Mouse (Mus musculus) limb, embryonic 13.5 days (tissue): ENCODE results near the gene Slc35e2. TPM values are rescaled to one million over a fixed set of nuclear protein-coding genes. Genes with fewer than 3 reads are reported as not detected.
A peak's percentile ranks its signal among the peaks of the same experiment; 100 is the strongest.
"Not testable (repeated sequence)": the region's sequence is repeated elsewhere in the genome, so short reads cannot be mapped to it uniquely, and the experiment has no call there.

Source experiments
- ATAC-seq: fragments of 200-750 bp; cut with Nextera tagmentation; 2 replicates; pipeline ENCODE4 v1.8.0; 2017; ENCODE audit warnings: low read depth, moderate number of reproducible peaks, moderate TSS enrichment; ENCODE audit not compliant: low FRiP score
- H3K27ac ChIP-seq: fragments of 300-500 bp; sonication (generic); 2 replicates; pipeline ENCODE4 v1.5.1; 2015; ENCODE audit warnings: inconsistent platforms, mild to moderate bottlenecking, moderate library complexity
- H3K27me3 ChIP-seq: fragments of 300-500 bp; sonication (generic); 2 replicates; pipeline ENCODE4 v1.6.1; 2015; ENCODE audit warnings: mild to moderate bottlenecking, inconsistent platforms
- H3K36me3 ChIP-seq: fragments of 300-500 bp; sonication (generic); 2 replicates; pipeline ENCODE4 v1.6.1; 2015; ENCODE audit warnings: inconsistent platforms, mild to moderate bottlenecking, moderate library complexity
- H3K4me1 ChIP-seq: fragments of 300-500 bp; sonication (generic); 2 replicates; pipeline ENCODE4 v1.6.1; 2015; ENCODE audit warnings: inconsistent platforms
- H3K4me2 ChIP-seq: fragments of 300-500 bp; sonication (generic); replicated peaks from 2 replicates; pipeline ENCODE4 v1.6.1; 2015; ENCODE audit warnings: inconsistent platforms, mild to moderate bottlenecking, moderate library complexity
- H3K4me3 ChIP-seq: fragments of 300-500 bp; sonication (generic); 2 replicates; pipeline ENCODE4 v1.5.1; 2015; ENCODE audit warnings: moderate library complexity, mild to moderate bottlenecking, inconsistent platforms
- H3K9ac ChIP-seq: fragments of 300-500 bp; sonication (generic); 2 replicates; pipeline ENCODE4 v1.6.1; 2015; ENCODE audit warnings: mild to moderate bottlenecking, inconsistent platforms
- H3K9me3 ChIP-seq: fragments of 300-500 bp; sonication (generic); 2 replicates; pipeline ENCODE4 v1.6.1; 2016; ENCODE audit warnings: inconsistent platforms
- WGBS: fragments of 180-500 bp; shearing (Covaris S2); methylation state at CpG from one replicate; pipeline ENCODE4 v1.1.7; 2015; 5-methylcytosine and 5-hydroxymethylcytosine counted together
- polyA plus RNA-seq: library from polyadenylated mRNA; unstranded; fragments of >200 nt; fragmentation: Nextera tagmentation; extraction: Ambion mirVana; gene quantifications from 2 replicates; pipeline ENCODE4 v1.2.1, GENCODE M21; 2015

Slc35e2 gene
- polyA plus RNA-seq, 1 experiment from 2014 or later: 10.1 TPM

- H3K9ac ChIP-seq: peak overlapping the region; percentile 39; the same call in 1 of the 2 replicates
- peak overlapping the region; percentile 96 for H3K4me3 ChIP-seq
- H3K36me3 ChIP-seq: peaks cover 21% of the 10 kb centered on the region
- no peak for ATAC-seq
- H3K27ac ChIP-seq: no peak overlapping the region
- H3K4me1 ChIP-seq: peaks cover 18% of the 10 kb centered on the region
- H3K9me3 ChIP-seq: no peaks in the 10 kb centered on the region; the same call in 1 of the 2 replicates
- H3K27me3 ChIP-seq: no peaks in the 10 kb centered on the region
- peak overlapping the region; percentile 86 for H3K4me2 ChIP-seq
- 88% methylated on average over 1 of the region's 1 CpGs for WGBS
Observed at GRCm38 (mm10) chr4:155602753-155603152, 1.5 kb downstream of the Slc35e2 start.

DNA sequence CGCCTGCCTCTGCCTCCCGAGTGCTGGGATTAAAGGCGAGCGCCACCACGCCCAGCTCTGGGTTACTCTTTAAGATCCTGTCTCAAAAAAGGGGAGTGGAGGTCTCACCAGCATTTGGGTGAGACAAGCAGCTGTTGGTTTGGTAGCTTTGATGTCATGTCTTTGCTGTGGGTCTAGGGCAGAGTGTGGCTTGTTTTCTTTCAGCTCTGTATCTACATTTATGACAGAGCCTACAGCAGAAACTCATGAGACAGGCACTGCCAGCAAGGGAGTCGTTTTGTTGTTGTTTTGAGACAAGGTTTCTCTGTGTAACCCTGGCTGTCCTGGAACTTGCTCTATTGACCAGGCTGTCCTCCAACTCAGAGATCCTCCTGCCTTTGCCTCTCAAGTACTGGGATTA, 2.6 kb downstream of the Slc35e2 start:
- Histone ChIP-seq H3K9ac (no peak overlapping the region), H3K27me3 (no peaks in the 10 kb centered on the region), H3K9me3 (no peaks in the 10 kb centered on the region), H3K4me3 (no peak overlapping the region), H3K36me3 (peaks cover 24% of the 10 kb centered on the region), H3K4me1 (peaks cover 18% of the 10 kb centered on the region), H3K4me2 (no peak overlapping the region), H3K27ac (no peak overlapping the region)
- ATAC-seq: no peak
- 95% methylated on average over 6 of the region's 6 CpGs for WGBS

- no peak overlapping the region for H3K9ac ChIP-seq
- H3K27ac ChIP-seq: no peak overlapping the region
- peaks cover 15% of the 10 kb centered on the region for H3K4me1 ChIP-seq
- no peak overlapping the region for H3K4me3 ChIP-seq
- no peaks in the 10 kb centered on the region for H3K9me3 ChIP-seq
- 95% methylated on average over 4 of the region's 4 CpGs for WGBS
- H3K4me2 ChIP-seq: no peak overlapping the region
- peaks cover 32% of the 10 kb centered on the region for H3K36me3 ChIP-seq
- no peak for ATAC-seq
- H3K27me3 ChIP-seq: no peaks in the 10 kb centered on the region
Observed at GRCm38 (mm10) chr4:155605132-155605531, 3.9 kb downstream of the Slc35e2 start.

GRCm38 (mm10) chr4:155606825-155607224, 5.6 kb downstream of the Slc35e2 start:
- no peak for ATAC-seq
- no peaks in the 10 kb centered on the region for H3K27me3 ChIP-seq
- 74% methylated on average over 2 of the region's 2 CpGs for WGBS
- peaks cover 12% of the 10 kb centered on the region for H3K4me1 ChIP-seq
- no peaks in the 10 kb centered on the region for H3K9me3 ChIP-seq
- H3K9ac ChIP-seq: no peak overlapping the region
- H3K4me3 ChIP-seq: no peak overlapping the region
- peaks cover 46% of the 10 kb centered on the region for H3K36me3 ChIP-seq
- no peak overlapping the region for H3K4me2 ChIP-seq
- H3K27ac ChIP-seq: no peak overlapping the region

GRCm38 (mm10) chr4:155611860-155612259, 10.6 kb downstream of the Slc35e2 start:
- WGBS: 90% methylated on average over 3 of the region's 3 CpGs
- Histone ChIP-seq H3K4me1 (no peaks in the 10 kb centered on the region), H3K4me2 (no peak overlapping the region), H3K27me3 (no peaks in the 10 kb centered on the region), H3K4me3 (no peak overlapping the region), H3K27ac (no peak overlapping the region), H3K36me3 (peaks cover 78% of the 10 kb centered on the region), H3K9ac (no peak overlapping the region), H3K9me3 (no peaks in the 10 kb centered on the region)
- ATAC-seq: no peak

DNA sequence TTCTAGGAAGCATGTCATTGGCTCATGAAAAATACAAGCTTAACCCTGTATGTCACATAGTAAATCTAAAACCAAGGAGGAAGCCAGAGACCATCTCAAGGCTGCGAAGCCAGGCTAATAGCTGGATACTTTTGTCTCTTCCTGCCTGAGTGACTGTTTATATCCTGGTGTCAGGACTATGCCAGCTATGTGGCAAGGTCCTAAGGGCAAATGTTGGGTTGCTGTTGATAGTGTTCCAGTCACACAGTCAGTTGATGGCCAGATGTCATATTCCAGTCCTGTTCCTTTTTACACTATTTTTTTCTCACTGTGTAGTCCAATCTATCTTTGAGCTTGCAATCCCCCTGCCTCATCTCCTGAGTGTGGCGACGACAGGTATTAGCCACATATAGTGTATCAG, 12.0 kb downstream of the Slc35e2 start:
- Histone ChIP-seq H3K4me3 (no peak overlapping the region), H3K27me3 (no peaks in the 10 kb centered on the region), H3K4me2 (no peak overlapping the region), H3K9ac (no peak overlapping the region), H3K9me3 (no peaks in the 10 kb centered on the region), H3K27ac (no peak overlapping the region), H3K36me3 (peaks cover 82% of the 10 kb centered on the region), H3K4me1 (no peaks in the 10 kb centered on the region)
- no peak for ATAC-seq
- 97% methylated on average over 3 of the region's 3 CpGs for WGBS

- Histone ChIP-seq H3K9me3 (no peaks in the 10 kb centered on the region), H3K27me3 (no peaks in the 10 kb centered on the region), H3K4me1 (0 out of 2 replicates have a peak, but pooled peaks cover under 1% of the 10 kb centered on the region), H3K4me2 (no peak overlapping the region), H3K36me3 (peaks cover 76% of the 10 kb centered on the region), H3K27ac (no peak overlapping the region), H3K9ac (no peak overlapping the region), H3K4me3 (no peak overlapping the region)
- WGBS: 89% methylated on average over 5 of the region's 5 CpGs
- no peak for ATAC-seq
Observed at GRCm38 (mm10) chr4:155618321-155618720, 17.1 kb downstream of the Slc35e2 start.

GRCm38 (mm10) chr4:155624338-155625291, 23.4 kb downstream of the Slc35e2 start, which contains the start of gene Cdk11b:
TSS of gene Cdk11b (plus strand) at chr4:155624854.
- H3K9me3 ChIP-seq: no peaks in the 10 kb centered on the region
- H3K27ac ChIP-seq: peak within 1 kb of the TSS; percentile 90
- H3K36me3 ChIP-seq: peaks cover 49% of the 10 kb centered on the region
- H3K4me3 ChIP-seq: peak within 1 kb of the TSS; percentile 99
- H3K9ac ChIP-seq: peak within 1 kb of the TSS; percentile 85
- no peaks in the 10 kb centered on the region for H3K27me3 ChIP-seq
- under 1% methylated on average over 84 of the region's 84 CpGs for WGBS
- H3K4me2 ChIP-seq: peak within 1 kb of the TSS; percentile 86
- peaks cover 12% of the 10 kb centered on the region for H3K4me1 ChIP-seq
- peak; percentile 100 for ATAC-seq

GRCm38 (mm10) chr4:155630267-155630666, 29.1 kb downstream of the Slc35e2 start:
- Histone ChIP-seq H3K36me3 (peaks cover 80% of the 10 kb centered on the region), H3K27me3 (no peaks in the 10 kb centered on the region), H3K4me1 (peaks cover 3% of the 10 kb centered on the region; the same call in 1 of the 2 replicates), H3K4me2 (no peak overlapping the region), H3K9me3 (no peaks in the 10 kb centered on the region), H3K4me3 (no peak overlapping the region), H3K9ac (no peak overlapping the region), H3K27ac (no peak overlapping the region)
- ATAC-seq: no peak
- WGBS: 88% methylated on average over 6 of the region's 6 CpGs

GRCm38 (mm10) chr4:155635766-155636499, 34.7 kb downstream of the Slc35e2 start:
- no peak for ATAC-seq
- H3K9ac ChIP-seq: no peak overlapping the region
- H3K9me3 ChIP-seq: no peaks in the 10 kb centered on the region
- H3K27ac ChIP-seq: no peak overlapping the region
- H3K27me3 ChIP-seq: no peaks in the 10 kb centered on the region
- no peak overlapping the region for H3K4me2 ChIP-seq
- H3K36me3 ChIP-seq: peaks cover 88% of the 10 kb centered on the region
- H3K4me1 ChIP-seq: no peaks in the 10 kb centered on the region
- H3K4me3 ChIP-seq: no peak overlapping the region

DNA sequence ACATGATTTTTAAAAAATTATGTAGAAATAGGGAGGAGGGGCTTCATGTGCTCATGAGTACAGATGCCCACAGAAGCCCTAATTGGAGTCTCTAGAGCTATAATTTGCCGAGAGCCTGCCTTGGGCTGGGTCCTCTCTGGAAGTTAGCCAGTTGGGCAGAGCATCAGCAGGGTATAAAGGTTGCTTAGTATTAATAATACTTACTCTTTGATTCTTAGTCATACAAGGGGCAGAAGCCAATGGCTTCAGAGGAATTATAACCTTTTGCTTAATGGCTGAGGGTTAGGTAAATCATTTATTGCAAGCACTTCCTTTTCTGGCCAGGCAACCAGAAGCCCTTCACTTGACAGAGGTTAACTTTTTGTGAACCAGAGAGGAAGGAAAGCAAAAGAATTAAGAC, 42.3 kb downstream of the Slc35e2 start:
- no peak overlapping the region for H3K9ac ChIP-seq
- WGBS: 92% methylated on average over 1 of the region's 1 CpGs
- H3K4me1 ChIP-seq: no peaks in the 10 kb centered on the region
- no peaks in the 10 kb centered on the region for H3K27me3 ChIP-seq
- no peak for ATAC-seq
- no peak overlapping the region for H3K4me2 ChIP-seq
- no peak overlapping the region for H3K4me3 ChIP-seq
- H3K36me3 ChIP-seq: peaks cover 84% of the 10 kb centered on the region
- H3K27ac ChIP-seq: no peak overlapping the region
- no peaks in the 10 kb centered on the region for H3K9me3 ChIP-seq

GRCm38 (mm10) chr4:155645308-155645707, 44.1 kb downstream of the Slc35e2 start, which contains the start of gene Gm10563:
TSS of gene Gm10563 (minus strand) at chr4:155645408.
- not testable (repeated sequence) for ATAC-seq, H3K4me2 ChIP-seq, H3K9ac ChIP-seq, H3K4me1 ChIP-seq, H3K9me3 ChIP-seq, H3K27ac ChIP-seq, H3K27me3 ChIP-seq, H3K4me3 ChIP-seq
- H3K36me3 ChIP-seq: peaks cover 88% of the 10 kb centered on the region
- WGBS: 91% methylated on average over 2 of the region's 2 CpGs
